Mouse (Mus musculus) olfactory bulb, adult 2 months (tissue): ENCODE data around the gene Atp6v0b.

Source experiments
- CTCF ChIP-seq: fragments of 200-500 bp; IDR thresholded peaks from 2 replicates; pipeline ENCODE4 v1.5.1; 2012; ENCODE audit warnings: low read depth, mild to moderate bottlenecking, low read length, moderate library complexity; ENCODE audit not compliant: insufficient read depth
- POLR2A ChIP-seq: fragments of 200-500 bp; IDR thresholded peaks from 2 replicates; pipeline ENCODE4 v1.6.1; 2012; ENCODE audit warnings: mild to moderate bottlenecking, low read depth, low read length, moderate library complexity; ENCODE audit not compliant: insufficient read depth

GRCm38 (mm10) chr4:117923450-117923849, 36.3 kb upstream of the Atp6v0b start:
- no peak for TF ChIP-seq CTCF
- no peak for TF ChIP-seq POLR2A
